Mouse (Mus musculus) yolk sac, embryonic 10.5 days (tissue): ENCODE measurements around the gene Wdr66.
A peak's percentile ranks its signal among the peaks of the same experiment; 100 is the strongest.

ENCODE experiments used
- DNase-seq: peaks from one replicate; pipeline ENCODE4 v3.0.0-alpha.2; 2017; ENCODE audit warnings: low spot score

Gene Wdr66

GRCm38 (mm10) chr5:123357253-123357652 lies 105.4 kb downstream of the Wdr66 start:
- DNase-seq = no peak

GRCm38 (mm10) chr5:123359431-123359830 lies 107.5 kb downstream of the Wdr66 start:
- no peak for DNase-seq

DNA sequence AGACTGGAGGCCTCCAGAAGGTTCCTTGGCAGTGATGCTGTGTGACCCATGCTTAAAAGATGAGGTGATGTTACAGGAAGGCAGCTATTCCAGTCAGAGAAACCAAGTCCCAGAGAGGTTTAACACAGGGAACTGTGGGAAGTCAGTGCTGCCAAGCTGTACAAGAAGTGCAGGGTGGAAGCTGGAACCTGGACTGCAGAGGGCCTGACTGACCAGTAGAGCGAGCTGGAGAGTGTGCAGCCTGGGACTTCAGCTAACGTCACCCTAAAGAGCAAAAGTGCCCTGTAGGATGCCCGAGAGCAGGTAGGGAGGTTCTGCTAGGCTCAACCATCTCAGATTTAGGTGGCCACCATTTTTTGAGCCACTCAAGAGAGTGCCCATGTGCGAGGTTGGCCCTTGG lies 111.0 kb downstream of the Wdr66 start:
- no peak for DNase-seq

DNA sequence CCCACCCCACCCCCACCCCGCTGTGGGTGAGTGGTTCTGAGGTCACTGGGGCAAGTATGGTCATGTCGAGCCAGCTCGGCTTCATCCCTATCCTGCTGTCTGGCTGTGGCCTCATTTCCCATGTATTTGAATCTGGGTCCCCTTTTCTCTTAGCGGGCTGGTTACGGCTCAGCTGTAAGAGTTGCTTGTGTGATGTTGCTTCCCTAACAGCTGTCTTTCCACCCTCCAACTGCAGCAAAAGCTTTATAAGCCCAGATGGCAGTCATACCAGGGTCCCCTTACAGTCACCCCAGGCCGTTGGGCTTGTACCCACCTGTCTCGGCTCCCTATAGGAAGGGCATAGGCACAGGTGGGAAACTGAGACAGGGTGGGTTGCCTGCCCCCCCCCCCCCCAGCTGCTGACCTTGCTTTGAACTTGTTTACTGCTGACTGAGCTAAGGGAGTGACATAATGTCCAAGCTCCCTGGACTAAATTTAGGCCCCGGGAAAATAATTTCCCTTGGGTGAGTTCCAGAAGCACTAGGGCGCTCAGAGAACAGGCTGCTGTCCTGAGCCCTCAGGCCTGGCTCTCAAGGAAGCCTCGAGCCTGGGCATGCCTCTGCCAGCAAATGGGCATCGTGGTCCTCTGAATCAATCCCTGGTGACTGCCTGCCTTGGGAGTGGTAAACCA lies 112.5 kb downstream of the Wdr66 start:
- DNase-seq = no peak

- DNase-seq = no peak
These were observed 117.1 kb downstream of the Wdr66 start for GRCm38 (mm10) chr5:123368869-123369488.

DNA sequence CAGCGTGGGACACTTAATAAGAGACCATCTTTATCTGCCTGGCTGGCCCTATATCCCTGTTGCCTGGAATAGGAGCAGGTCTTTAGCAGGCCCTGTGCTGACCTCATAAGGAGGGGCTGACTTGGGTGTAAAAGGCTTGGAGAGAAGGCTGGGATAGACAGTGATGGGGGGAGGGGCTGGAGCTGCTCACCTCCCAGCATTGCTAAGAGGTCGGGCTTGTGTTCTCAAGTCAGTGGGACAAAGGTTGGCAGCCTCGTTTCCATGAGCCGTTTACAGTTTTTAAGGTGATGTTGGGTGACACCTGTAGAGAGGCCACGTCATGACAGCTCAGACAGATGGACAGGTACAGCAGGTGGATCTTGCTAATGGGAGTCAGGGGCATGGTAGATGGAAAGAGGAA lies 118.1 kb downstream of the Wdr66 start:
- peak; percentile 22 for DNase-seq

DNA sequence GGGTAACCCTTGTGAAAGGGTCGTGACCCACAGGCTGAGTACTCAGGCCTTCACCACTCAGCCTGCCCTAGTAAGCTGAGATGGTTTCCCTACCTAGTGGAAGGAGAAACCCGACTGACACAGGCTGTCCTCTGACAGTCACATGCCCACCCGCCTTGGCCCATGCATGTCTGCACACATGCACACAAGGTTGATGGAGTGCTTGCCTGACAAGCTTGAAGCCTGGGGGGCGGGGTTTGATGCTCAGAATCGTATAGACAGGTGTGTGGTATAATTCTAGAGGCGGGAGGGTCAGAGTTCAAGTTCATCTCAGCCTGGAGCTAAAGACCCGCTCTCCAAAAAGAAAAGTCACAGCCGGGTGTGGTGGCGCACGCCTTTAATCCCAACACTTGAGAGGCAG lies 123.4 kb downstream of the Wdr66 start:
- DNase-seq = no peak

DNA sequence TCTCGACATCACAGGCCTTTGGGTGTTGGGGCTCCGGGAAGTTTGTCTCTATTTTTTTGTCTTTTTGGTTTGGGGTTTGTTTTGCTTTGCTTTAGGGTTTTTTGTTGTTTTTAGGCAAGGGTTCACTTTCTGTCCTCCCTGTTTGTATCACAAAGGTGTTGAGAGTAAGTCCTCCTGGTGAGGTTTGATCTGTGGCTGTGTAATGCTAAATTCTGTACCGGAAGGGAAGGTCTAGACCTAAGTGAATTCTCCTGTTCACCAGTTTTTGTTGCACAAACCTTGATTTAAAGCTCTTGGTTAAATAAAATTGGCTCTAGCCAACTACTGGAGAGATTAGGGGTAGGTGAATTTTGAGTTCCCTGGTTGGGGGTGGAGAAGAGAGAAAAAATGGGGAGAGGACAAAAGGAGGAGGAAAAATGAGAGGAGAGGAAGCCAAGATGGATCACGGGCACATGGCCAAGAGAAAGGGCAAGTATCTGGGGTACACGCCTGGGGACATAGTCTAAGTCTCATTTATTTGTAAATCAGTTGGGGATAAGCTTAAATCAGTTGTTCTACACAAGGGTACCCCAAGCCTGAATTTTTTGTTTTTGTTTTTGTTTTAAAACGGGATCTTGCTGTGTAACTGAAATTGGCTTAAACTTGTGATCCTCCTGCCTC lies 124.0 kb downstream of the Wdr66 start:
- DNase-seq = no peak

GRCm38 (mm10) chr5:123376569-123376968 lies 124.7 kb downstream of the Wdr66 start:
- peak; percentile 10 for DNase-seq
